Mouse (Mus musculus) bone marrow macrophage, adult 2 months (primary cell): ENCODE results near the gene Gon7.

Experiments used
- CTCF ChIP-seq: IDR thresholded peaks from 2 replicates; pipeline ENCODE4 v1.5.1; 2012; ENCODE audit warnings: low read depth, mild to moderate bottlenecking, low read length, moderate library complexity
- POLR2A ChIP-seq: IDR thresholded peaks from 2 replicates; pipeline ENCODE4 v1.6.1; 2012; ENCODE audit warnings: mild to moderate bottlenecking, low read depth, low read length, borderline replicate concordance

DNA sequence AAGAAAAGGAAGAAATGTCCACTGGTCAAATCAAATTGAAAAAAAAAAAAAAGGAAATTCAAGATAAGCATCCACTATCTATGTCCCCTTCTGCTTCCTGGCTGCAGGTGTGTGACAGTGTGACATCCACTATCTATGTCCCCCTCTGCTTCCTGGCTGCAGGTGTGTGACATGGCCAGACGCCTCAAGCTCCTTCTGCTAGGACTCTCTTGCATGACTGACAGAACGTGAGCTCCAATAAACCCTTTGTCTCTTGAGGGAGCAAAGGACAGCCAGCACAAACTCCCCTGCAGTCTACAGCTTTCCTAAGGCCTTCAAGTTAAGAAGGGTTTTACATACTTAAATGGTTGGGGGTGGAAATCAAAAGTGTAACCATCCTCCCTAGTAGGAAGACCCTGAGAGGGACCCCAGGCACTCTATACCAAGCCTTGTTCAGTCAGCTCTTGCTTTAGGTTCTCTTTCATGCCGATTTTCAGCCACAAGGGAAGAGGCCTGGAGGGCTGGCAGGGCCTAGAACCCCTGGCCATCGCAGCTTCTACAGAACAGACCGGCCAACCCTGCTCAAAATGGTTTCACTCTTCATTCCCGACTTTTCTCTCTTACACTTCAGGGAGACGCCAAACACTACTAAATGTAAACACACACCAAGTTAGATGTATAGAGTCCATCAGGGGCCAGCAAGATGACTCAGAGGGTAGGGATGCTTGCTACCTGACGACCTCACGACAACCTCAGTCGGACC lies 42.8 kb downstream of the Gon7 start:
- TF ChIP-seq CTCF (no peak), POLR2A (no peak)
